Mouse (Mus musculus) ES-Bruce4 (cell line): Measurements from ENCODE around the gene Cryab. TPM values are rescaled to one million over a fixed set of nuclear protein-coding genes. Genes with fewer than 3 reads are reported as not detected.

Source experiments
- H3K27ac ChIP-seq: 2 replicates; pipeline ENCODE4 v1.5.1; 2012; ENCODE audit warnings: low read length, inconsistent platforms; ENCODE audit not compliant: insufficient read depth
- H3K27me3 ChIP-seq: 2 replicates; pipeline ENCODE4 v1.6.1; 2012; ENCODE audit warnings: mild to moderate bottlenecking, low read length, inconsistent platforms; ENCODE audit not compliant: control insufficient read depth, poor library complexity, insufficient read depth, severe bottlenecking
- H3K36me3 ChIP-seq: 2 replicates; pipeline ENCODE4 v1.6.1; 2012; ENCODE audit warnings: inconsistent platforms, mild to moderate bottlenecking, low read length, moderate library complexity; ENCODE audit not compliant: control insufficient read depth, poor library complexity, insufficient read depth, severe bottlenecking
- H3K4me1 ChIP-seq: one replicate; pipeline ENCODE4 v1.8.1; 2011; ENCODE audit warnings: low read length; ENCODE audit not compliant: control insufficient read depth, insufficient read depth
- H3K4me3 ChIP-seq: 2 replicates; pipeline ENCODE4 v1.5.1; 2011; ENCODE audit warnings: low read depth, mild to moderate bottlenecking, low read length
- H3K9ac ChIP-seq: 2 replicates; pipeline ENCODE4 v1.6.1; 2012; ENCODE audit warnings: low read depth, mild to moderate bottlenecking, inconsistent platforms; ENCODE audit not compliant: poor library complexity, severe bottlenecking
- H3K9me3 ChIP-seq: replicated peaks from 2 replicates; pipeline ENCODE4 v1.6.1; 2012; ENCODE audit warnings: mild to moderate bottlenecking, low read length, inconsistent platforms; ENCODE audit not compliant: control insufficient read depth, poor library complexity, insufficient read depth, severe bottlenecking
- CTCF ChIP-seq: IDR thresholded peaks from one replicate; pipeline ENCODE4 v1.8.1; 2011; ENCODE audit warnings: low read depth, low read length
- EP300 ChIP-seq: IDR thresholded peaks from 2 replicates; pipeline ENCODE4 v1.6.1; 2011; ENCODE audit warnings: low read depth, low read length; ENCODE audit not compliant: insufficient read depth
- POLR2A ChIP-seq: IDR thresholded peaks from one replicate; pipeline ENCODE4 v1.8.1; 2011; ENCODE audit warnings: low read length; ENCODE audit not compliant: insufficient read depth
- polyA plus RNA-seq: library from polyadenylated mRNA; stranded (reverse); fragments of >200 nt; gene quantifications from 2 replicates; pipeline ENCODE4 v1.2.4, GENCODE M21; 2011; ENCODE audit warnings: low read depth; ENCODE audit not compliant: missing spikeins, insufficient read depth, insufficient read length

Cryab gene
- polyA plus RNA-seq, 1 experiment, result 125 TPM

DNA sequence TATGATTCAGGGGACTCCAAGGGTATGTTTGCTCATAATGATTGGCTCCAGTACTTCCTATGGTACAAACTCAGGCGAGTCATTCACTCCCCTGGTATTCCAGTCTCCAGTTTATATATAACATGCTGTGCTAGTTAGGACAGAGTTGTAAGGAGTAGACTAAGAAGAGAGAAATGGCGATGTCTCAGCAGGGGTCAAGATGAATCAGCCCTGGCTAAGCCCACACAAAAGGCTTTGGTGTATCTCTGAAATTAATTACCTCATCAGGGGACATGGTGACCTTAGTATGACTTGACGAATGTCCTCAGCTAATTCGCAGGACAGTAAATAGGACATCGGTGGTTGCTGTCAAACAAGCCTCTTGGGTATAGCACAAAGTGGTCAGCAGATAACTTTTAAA, 5.6 kb downstream of the Cryab start:
- Histone ChIP-seq H3K4me1 (peaks cover 2% of the 10 kb centered on the region), H3K9ac (no peak overlapping the region), H3K4me3 (no peak overlapping the region), H3K27me3 (no peaks in the 10 kb centered on the region), H3K36me3 (no peaks in the 10 kb centered on the region), H3K27ac (no peak overlapping the region), H3K9me3 (no peaks in the 10 kb centered on the region)
- TF ChIP-seq CTCF (no peak), POLR2A (no peak), EP300 (no peak)

DNA sequence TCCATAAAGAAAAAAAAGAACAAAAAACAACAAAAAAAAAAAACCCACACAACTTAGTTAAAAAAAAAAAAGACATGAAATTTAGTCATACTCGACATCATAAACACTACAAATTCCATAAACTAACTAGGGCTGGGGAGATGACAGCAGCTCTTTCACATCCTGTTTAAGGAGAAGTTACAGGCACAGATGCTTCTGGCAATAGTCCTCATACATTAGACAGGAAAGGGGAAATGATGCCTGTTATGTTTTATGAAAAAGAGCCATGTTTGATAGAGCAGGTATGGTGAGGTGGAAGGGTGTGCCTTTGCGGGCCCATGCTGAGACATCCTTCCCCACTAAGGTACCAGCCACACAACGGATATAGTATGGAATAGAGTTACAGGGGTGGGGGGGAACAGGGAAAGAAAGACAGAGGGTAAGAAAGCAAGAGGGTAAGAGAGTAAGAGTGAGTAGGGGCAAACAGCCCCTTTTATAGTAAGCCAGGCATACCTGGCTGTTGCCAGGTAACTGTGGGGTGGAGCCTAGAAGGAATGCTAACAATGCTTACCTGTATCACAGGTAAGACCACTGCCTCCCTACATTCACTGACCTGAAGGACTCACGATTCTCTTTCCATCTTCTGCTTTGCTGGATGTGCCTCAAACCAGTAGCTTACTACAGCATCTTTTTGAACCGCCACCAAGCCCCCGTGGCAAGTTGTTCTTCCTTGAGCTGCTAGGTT, 10.6 kb downstream of the Cryab start:
- Histone ChIP-seq H3K4me1 (no peaks in the 10 kb centered on the region), H3K27ac (no peak overlapping the region), H3K27me3 (no peaks in the 10 kb centered on the region), H3K9ac (no peak overlapping the region), H3K4me3 (no peak overlapping the region), H3K36me3 (no peaks in the 10 kb centered on the region), H3K9me3 (no peaks in the 10 kb centered on the region)
- TF ChIP-seq POLR2A (no peak), CTCF (no peak), EP300 (no peak)

DNA sequence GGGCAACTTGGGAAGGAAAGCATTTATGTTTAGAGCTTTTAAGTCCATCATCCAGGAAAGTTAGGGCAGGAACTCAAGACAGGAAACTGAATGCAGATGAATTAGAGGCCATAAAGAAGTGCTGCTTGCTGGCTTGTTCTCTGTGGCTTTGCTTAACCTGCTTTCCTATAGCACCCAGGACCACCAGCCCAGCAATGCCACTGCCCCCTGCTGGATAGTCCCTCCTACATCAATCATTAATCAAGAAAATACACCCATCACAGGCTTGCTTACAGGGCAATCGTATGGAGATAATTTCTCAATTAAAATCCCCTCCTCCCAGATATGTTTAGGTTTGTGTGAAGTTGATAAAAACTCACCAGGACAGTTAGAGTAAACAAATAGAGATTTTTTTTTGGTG, 12.2 kb downstream of the Cryab start:
- Histone ChIP-seq H3K27me3 (no peaks in the 10 kb centered on the region), H3K4me1 (no peaks in the 10 kb centered on the region), H3K4me3 (no peak overlapping the region), H3K27ac (no peak overlapping the region), H3K9ac (no peak overlapping the region), H3K9me3 (no peaks in the 10 kb centered on the region), H3K36me3 (no peaks in the 10 kb centered on the region)
- no peak for TF ChIP-seq POLR2A
- no peak for TF ChIP-seq EP300
- peak; percentile 76 for TF ChIP-seq CTCF

DNA sequence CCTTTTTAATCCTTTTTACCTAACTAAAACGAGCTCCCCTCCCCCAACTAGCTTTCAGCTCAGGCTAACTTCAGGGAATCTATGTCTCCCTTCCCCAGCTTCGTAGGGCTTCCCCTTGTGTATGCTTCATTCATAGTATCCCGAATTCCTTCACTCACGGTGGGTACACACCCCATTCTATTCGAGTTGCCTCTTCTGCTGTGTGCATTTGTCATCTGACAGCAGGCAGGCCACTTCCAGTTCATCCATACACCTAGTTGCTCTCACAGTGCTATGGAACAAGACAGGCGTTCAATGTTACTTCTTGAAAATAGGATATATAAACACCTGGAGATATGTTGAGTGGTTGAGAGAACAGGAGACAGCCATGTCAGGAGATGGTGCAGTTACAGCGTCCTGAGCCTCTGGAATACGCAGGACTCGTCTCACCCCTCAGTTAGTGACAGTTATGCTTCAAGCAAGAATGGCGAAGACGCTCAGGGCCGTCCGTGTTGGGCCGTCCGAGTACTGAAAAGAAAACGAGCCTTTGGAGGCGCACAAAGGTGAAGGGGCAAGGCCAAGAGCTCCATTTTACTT, 16.5 kb downstream of the Cryab start:
- 0 out of 2 replicates have a peak, but pooled peaks cover 2% of the 10 kb centered on the region for H3K36me3 ChIP-seq
- no peak overlapping the region for H3K27ac ChIP-seq
- no peak for TF ChIP-seq CTCF
- no peak for TF ChIP-seq EP300
- no peak for TF ChIP-seq POLR2A
- peak overlapping the region; percentile 74 for H3K4me3 ChIP-seq
- H3K4me1 ChIP-seq, result no peaks in the 10 kb centered on the region
- no peaks in the 10 kb centered on the region for H3K9me3 ChIP-seq
- peak overlapping the region; percentile 69 for H3K9ac ChIP-seq
- no peaks in the 10 kb centered on the region for H3K27me3 ChIP-seq

DNA sequence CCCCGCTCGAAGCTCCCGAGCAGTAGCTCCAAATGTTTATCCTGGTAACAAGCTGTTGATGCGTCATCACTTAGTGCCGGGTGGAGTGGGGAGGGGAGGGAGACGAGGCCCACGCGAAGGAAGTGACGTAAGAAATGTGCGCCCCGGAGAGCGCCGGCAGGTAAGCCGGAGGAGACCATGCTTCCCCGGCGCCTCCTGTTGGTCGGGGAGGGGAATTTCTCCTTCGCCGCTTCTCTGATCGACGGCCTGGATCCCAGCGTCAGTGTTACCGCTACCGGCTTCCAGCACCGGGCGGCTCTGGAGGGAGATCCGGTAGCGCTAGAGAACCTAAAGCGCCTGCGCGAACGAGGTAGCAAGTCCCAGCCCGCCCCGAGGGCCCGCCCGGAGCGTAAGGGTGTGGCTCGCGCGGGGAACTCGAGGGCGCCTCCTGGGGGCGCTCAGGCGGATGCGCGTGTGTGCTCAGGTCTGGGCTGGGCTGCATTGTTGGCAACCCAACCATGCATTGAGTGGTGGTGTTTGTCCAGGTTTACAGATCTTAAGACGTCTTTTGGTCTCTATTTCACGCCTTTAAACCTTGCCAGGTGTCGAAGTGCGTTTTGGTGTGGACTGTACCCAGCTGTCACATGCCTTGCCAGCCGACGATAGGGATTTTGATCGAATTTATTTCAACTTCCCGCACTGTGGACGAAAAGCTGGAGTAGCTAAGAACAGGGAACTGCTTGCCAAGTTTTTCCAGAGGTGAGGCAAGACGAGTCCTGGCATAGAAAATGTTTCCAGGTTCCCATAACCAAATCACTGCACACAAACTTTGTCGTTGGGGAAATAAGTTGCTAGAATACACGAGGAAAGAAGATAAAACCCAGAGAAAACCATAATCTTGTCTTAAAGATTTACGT, 17.2 kb downstream of the Cryab start, which contains the start of gene Fdxacb1:
Gene Fdxacb1, plus strand, starts transcription at position 130 of the 896 bp plus-strand sequence.
- no peaks in the 10 kb centered on the region for H3K27me3 ChIP-seq

More for the DNA sequence above, 17.2 kb downstream of the Cryab start, which contains the start of gene Fdxacb1:
- no peak for TF ChIP-seq POLR2A
- peak; percentile 53 for TF ChIP-seq CTCF
- Histone ChIP-seq H3K9me3 (no peaks in the 10 kb centered on the region), H3K9ac (peak within 1 kb of the TSS; percentile 69), H3K4me1 (no peaks in the 10 kb centered on the region), H3K4me3 (peak within 1 kb of the TSS; percentile 74), H3K27ac (peak within 1 kb of the TSS; percentile 68), H3K36me3 (0 out of 2 replicates have a peak, but pooled peaks cover 2% of the 10 kb centered on the region)
